Mouse (Mus musculus) C2C12 (cell line): ENCODE results near the gene Gm26741.

Source experiments
- CEBPB ChIP-seq: IDR thresholded peaks from one replicate; pipeline ENCODE4 v1.6.1; 2011; ENCODE audit warnings: low read depth, mild to moderate bottlenecking, control low read depth, moderate library complexity
- CTCF ChIP-seq: IDR thresholded peaks from one replicate; pipeline ENCODE4 v1.5.1; 2011; ENCODE audit not compliant: control insufficient read depth, insufficient read depth, insufficient read length
- FOSL1 ChIP-seq: IDR thresholded peaks from one replicate; pipeline ENCODE4 v1.8.0; 2011; ENCODE audit warnings: mild to moderate bottlenecking, low read length; ENCODE audit not compliant: poor library complexity, insufficient read depth, severe bottlenecking
- MAX ChIP-seq: IDR thresholded peaks from one replicate; pipeline ENCODE4 v1.6.1; 2011; ENCODE audit warnings: mild to moderate bottlenecking, control low read depth
- MYOD1 ChIP-seq: IDR thresholded peaks from one replicate; pipeline ENCODE4 v1.6.1; 2011; ENCODE audit warnings: low read depth; ENCODE audit not compliant: control insufficient read depth, insufficient read length
- MYOG ChIP-seq: IDR thresholded peaks from one replicate; pipeline ENCODE4 v1.6.1; 2011; ENCODE audit not compliant: control insufficient read depth, insufficient read length; ENCODE audit errors: extremely low read depth
- USF1 ChIP-seq: IDR thresholded peaks from one replicate; pipeline ENCODE4 v1.6.1; 2011; ENCODE audit warnings: low read depth, mild to moderate bottlenecking, control low read depth, moderate library complexity

GRCm38 (mm10) chr10:52377813-52378212, 19.2 kb downstream of the Gm26741 start:
- TF ChIP-seq CTCF (no peak), USF1 (no peak), MAX (no peak), MYOD1 (no peak), CEBPB (no peak), FOSL1 (no peak), MYOG (no peak)
